Mouse (Mus musculus): ENCODE measurements around the gene Clptm1.

- no peak for TF ChIP-seq POLR2A (IDR thresholded peaks at IDR 0.05; ENCODE audit: control insufficient read depth, extremely low read depth, insufficient read depth, low read length, poor library complexity)
- TF ChIP-seq CTCF (IDR thresholded peaks at IDR 0.05; ENCODE audit: borderline replicate concordance, control insufficient read depth, extremely low read depth, insufficient read depth, low read length, poor library complexity), result no peak
Observed at GRCm38 (mm10) chr7:19641223-19641622, 23.6 kb downstream of the Clptm1 start.

Measured in thymus, adult 2 months (tissue).